Mouse (Mus musculus): ENCODE results near the gene Tns1.

Gene Tns1

GRCm38 (mm10) chr1:74121821-74122576, 2.2 kb downstream of the Tns1 start:
- peak; percentile 82 for DNase-seq

DNA sequence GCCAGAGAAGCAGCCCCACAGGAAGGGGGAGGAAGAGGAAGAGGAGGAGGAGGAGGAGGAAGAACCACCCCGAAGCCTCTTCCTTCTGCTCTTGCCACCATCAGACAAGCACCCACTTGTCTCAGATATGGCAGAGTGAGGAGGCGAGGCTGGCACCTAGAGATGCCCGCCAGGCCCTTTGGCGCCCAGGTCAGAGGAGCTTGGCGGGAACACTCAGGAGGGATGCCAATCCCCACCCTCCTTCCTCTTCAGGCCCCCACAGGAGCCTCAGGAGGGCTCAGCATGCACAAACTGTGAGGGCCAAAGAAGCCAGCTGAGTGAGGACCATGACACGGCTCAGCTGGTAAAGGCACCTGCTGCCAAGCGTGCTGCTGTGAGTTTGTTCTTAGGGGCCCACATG, 3.1 kb downstream of the Tns1 start:
- no peak for DNase-seq

- no peak for DNase-seq
These were observed 5.1 kb downstream of the Tns1 start for GRCm38 (mm10) chr1:74119115-74119514.

GRCm38 (mm10) chr1:74117876-74118275, 6.4 kb downstream of the Tns1 start:
- no peak for DNase-seq

GRCm38 (mm10) chr1:74113071-74113470, 11.2 kb downstream of the Tns1 start:
- no peak for DNase-seq

DNA sequence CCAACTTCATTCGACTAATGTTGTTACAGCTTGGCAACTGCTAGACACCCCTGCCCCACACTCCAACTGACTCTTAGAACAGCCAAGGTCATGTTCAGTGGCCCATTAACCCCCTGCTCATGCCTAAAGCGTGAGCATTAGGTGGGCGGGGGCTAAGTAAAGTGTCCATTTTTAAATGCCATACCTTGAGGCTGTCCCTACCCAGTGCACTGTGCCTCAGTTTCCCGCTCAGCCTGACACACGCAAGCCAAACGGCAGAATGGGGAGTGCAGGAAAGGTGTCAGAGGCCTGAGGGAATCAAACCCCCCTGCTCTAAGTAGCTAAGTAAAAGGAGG, 12.6 kb downstream of the Tns1 start:
- DNase-seq, result no peak

DNA sequence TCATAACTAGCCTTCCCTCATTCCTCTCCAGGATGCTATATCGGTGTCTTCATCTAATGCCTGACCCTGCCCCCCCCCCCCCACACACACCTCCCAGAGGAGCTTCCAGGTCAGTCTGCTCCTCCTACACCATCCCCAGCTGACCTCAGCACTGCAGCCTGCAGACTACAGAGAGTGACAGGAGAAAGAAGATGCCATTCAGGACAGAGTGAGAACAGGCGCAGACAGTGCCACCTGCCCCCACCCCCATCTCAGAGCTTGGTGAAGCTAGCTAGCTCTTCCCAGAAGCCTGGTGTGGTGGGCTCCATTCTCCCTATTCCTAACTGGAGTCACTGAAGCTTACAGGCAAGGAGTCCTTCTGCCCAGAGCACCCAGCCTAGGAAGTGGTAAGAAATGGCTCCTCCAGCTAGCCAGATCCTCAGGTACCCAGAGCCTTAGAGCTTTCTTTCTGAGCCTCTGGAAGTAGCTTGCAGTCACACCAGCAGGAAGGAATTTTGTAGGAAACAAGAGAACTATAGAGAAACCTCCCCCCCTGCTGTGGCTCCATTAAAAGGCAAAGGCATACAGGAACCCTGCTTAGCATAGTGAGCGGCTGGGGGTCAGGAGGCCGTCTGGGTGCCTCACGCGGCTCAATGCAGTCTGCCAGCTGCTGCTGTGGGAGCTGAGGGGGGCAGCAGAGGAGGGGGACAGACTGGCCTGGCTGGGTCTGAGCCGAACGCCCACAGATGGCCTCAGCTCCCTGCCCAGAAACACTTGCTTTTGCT, 13.1 kb downstream of the Tns1 start:
- DNase-seq, result no peak

GRCm38 (mm10) chr1:74109670-74110069, 14.6 kb downstream of the Tns1 start:
- no peak for DNase-seq

GRCm38 (mm10) chr1:74107931-74108618, 16.2 kb downstream of the Tns1 start:
- DNase-seq, result no peak

DNA sequence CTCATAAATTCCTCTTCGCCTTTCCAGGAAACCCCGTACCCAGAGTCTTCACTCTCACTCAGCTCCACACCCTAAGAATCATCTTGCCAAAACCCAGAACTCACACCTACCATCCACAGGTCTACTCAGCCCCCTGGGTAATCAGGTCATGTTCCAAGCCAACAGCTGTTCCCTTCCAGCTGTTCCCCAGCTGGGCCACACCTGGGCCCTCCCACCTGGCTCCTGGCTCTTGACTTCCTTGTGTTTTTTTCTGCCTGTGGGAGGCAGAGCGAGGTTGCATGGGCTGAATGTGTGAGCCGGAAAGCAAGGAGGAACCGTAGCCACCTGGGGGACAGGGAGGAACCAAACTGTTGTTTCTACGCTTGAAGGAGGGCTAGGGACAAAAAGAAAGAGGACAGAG, 18.0 kb downstream of the Tns1 start:
- DNase-seq, result no peak

DNA sequence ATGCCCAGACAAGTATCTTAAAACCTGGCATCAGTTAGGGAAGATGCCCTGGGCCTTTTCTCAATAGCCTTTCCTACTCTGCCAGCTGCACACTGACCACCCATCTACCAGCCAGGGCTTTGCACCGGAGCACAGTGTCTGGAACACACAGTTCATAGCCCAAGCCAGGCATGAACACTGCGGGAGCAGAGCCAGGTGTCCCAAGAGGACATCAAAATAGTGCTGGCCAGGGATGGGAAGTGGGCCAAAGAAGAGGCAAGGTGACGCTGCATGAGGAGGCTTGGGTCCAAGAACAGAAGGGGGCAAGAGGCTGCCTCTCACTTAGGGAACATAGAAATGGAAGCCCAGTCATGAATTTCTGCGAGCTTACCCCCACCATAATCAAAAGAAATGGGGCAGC, 18.6 kb downstream of the Tns1 start:
- DNase-seq, result no peak

DNA sequence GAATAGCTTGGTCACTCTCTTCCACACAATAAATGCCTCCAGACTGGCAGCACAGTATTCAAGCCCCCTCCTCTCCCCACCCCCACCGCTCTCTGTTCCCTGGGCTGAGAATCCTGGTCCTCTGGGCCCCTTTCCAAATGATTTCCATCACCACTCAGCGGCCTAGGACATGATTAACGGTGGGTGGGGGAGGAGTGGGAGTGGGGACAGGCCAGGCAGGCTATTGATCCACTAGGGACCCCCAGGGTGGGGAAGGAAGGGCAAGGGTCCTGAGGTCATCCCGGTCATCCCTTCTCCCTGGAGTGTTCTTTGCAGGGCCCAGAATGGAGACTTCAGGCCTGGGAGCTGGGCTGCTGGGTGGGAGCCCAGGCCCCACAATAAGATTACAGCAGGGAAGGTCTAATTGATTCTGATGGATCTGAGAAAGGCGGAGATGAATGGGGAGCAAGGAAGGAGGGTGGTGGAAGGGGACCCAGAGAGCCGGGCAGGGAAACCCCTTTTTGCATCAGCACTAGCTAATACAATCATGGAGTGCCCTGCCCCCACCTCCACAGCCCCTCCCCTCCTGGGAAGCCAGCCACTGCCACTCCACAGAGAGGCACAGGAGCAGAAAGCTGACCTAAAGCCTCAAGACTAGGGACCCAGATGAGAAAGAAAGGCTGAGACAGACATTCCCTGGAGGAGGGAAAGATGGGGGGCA, 20.4 kb downstream of the Tns1 start:
- DNase-seq, result peak; percentile 56

DNA sequence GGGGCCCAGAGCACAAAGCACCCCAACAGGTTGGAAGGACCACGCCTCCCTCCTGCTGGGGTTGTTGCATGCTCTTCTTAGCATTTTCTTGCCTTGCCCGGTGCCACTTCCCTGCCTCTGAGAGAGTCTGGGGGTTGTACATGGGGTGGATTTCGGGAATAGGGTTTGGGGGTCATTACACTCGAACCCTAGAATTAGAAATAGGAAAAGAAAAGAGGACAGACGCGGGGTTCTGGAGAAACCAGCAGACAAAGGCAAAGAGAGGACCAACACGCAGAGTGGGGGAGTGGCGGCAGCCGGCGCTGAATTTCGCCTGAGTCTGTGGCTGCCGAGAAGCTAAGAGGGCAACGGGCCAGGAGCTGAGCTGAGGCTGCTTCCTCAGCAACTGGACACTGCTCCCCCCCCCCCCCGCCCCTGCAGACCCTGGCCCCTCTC, 25.2 kb downstream of the Tns1 start:
- DNase-seq, result peak; percentile 68

GRCm38 (mm10) chr1:74098004-74099000, 25.9 kb downstream of the Tns1 start:
- DNase-seq, result peak; percentile 78

GRCm38 (mm10) chr1:74095728-74096127, 28.5 kb downstream of the Tns1 start:
- DNase-seq, result no peak

DNA sequence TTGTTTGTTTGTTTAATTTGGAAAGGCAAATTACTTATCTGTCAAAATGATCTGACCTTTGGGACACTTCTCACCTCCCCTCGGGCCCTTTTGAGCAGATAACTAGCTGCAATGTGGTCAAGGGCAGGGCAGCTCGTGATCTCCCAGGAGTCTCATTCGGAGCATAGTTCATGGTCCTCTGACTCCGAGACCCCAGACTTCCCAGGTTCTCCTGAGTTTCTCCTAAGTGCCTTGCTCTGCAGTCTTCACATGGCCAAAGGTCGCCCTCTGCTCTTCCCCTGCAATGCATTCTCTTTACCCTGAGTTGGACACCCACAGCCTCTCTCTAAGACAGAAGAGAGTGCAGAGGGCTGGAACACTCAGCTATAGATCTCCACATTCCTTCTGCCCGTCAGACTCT, 29.0 kb downstream of the Tns1 start:
- DNase-seq, result no peak

DNA sequence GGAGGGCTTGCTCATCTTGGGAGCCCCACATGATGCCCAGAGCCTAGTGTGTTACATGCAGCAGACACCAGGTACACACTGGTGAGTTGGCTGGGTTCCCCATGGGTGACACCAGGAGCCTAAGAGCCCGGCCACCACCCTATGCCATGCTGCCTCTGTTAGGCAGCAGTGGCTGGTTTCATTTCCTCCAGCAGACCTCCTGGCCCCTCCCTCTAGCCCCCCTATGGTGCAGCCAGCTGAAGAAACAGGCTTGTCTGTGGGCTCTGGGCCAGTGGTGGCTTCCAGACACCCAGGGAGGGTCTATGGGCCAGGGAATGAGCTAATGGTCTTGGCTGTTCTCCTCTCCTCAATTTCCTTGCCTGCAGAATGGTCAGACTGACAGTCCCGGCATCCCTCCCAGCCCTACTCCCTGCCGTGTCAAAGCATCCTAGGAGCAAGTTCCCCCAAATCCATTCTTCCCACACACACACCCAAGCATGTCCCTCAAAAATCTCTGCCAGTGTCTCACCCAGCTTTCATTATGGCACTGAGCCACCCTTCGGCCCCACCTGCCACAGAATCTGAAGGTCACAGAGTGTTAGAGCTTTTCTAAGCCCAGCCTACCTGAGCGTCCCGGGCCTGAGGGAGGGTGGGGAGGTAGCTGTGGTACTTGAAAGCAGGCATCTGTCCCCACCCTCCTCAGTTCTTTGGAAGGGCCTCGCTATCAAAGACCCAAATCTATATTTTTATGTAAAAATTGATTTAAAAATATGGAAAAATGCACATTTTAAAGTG, 29.6 kb downstream of the Tns1 start:
- peak; percentile 65 for DNase-seq

- no peak for DNase-seq
These were observed 30.8 kb downstream of the Tns1 start for GRCm38 (mm10) chr1:74093447-74093846.

DNA sequence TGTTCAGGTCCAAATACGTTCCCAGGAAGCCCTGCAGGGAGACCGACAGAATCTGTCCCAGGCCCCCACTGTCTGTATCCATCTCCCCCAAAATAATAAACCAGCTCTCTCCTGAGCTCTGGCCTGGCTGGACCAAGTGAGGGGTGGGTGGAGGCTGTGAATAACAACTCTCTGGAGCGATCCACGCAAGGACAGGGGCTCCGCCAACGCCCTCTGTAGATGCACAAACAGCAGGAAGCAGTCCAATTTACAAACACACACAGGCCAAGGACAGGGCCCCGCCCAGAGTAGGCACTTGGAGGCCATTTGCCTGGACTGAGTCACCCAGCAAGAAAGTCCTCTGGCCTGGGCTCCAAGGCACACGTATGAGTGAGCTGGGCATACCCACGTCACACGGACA, 32.0 kb downstream of the Tns1 start:
- DNase-seq, result peak; percentile 82

DNA sequence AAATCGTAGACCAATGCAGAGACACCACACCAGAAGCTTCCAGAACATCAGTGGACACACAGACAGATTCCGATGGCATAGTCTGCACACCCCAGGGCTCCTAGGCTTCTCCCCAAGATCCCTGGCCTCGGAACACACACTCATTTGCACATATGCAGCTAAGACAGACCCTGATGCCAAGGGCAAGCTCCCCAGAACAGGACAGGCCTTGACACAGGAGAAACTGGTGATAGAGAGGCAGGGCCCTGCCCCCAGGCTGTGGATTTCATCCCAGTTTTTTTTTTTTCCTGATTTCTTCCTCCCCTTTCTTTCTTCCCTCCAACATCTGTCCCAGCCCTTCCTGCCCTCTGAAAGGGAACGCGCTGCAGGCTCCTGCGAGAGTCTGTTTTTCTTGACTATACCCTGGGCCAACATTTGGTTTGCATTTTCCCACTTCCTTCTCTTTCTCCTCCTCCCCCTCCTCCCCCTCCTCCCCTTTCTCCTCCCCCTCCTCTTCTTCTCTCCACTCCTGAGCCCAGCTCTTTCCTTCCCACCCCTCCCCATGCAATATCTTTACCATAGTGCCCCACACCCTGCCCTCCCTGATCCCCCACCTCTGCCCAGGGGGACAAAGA, 32.5 kb downstream of the Tns1 start:
- no peak for DNase-seq

DNA sequence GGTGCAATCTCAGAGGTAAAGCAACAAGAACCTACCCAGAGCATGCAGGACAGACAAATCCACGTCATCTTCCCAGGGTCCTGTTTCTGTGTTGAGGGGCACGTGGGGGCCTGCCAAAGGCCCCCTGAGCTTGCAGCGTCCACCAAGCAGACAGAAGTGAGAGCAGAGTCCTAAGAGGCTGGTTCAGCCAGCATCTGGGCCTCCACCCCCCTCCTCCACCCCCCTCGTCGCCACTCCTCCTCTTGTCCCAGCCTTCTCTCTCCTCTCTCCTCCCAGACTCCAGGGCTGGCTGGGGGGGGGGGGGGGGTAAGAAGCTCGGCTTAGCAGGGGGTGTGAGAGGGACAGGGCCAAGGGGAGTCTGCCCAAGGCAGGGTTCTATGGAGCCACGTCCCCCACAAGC, 33.1 kb downstream of the Tns1 start:
- peak; percentile 64 for DNase-seq
